Mouse (Mus musculus) left cerebral cortex, adult 11 months (tissue): Measurements from ENCODE around the gene H3f3a.

Experiments used
- DNase-seq: peaks from one replicate; pipeline ENCODE4 v3.0.0; 2022; ENCODE audit warnings: low spot score

The H3f3a gene

DNA sequence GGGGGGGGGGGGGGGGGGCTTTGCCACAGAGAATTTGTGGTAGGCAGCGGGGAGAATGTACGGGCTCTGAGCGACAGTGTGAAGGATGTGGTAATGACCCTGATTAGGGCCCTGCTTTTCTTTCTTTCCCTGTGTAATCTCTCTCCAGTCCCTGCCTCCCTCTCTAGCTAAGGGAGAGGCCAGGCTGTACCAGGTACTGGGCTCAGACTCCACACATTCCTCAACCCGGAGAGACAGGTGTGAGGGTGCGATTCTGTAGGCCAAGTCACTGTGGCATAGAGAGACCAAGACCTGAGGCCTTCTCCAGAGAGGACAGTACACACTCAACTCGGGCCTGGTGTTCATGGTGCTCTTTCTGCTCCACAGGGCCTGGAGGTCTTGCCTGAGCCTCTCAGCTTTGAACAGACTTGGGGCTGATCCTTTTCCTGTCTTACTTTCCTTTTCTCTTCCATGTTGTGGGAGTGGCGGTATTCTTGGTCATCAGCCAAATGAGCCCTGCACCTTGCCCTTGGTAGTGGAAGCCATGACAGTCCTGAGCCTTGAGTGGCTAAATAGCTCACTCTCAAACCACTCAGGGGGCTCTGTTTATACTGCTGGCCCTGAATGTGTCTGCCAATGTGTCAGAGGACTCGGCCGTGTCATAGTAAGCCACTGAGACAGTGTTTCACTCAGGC is 30.7 kb downstream of the H3f3a start:
- DNase-seq, result no peak

GRCm38 (mm10) chr1:180781250-180781649 is 32.5 kb downstream of the H3f3a start:
- no peak for DNase-seq

DNA sequence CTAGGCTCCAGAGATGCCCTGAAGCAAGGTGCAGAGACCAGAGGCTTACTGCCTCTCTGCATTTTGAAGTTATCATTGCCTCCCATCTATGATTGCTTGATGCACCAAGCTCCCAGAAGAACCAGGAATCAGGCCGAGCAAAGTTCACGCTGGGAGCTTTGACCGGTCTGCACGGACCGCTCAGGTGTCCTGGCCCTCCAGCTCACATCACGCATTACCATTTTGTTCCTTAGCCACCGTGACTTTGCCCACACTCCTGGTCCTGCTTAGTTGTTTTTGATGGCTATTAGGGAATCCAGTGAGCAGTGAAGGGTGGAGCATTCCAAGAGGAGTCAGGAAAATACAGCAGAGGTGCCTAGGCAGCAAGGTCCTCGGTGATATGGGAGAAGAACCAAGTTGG is 33.5 kb downstream of the H3f3a start:
- no peak for DNase-seq

GRCm38 (mm10) chr1:180778941-180779340 is 34.8 kb downstream of the H3f3a start:
- DNase-seq, result no peak

DNA sequence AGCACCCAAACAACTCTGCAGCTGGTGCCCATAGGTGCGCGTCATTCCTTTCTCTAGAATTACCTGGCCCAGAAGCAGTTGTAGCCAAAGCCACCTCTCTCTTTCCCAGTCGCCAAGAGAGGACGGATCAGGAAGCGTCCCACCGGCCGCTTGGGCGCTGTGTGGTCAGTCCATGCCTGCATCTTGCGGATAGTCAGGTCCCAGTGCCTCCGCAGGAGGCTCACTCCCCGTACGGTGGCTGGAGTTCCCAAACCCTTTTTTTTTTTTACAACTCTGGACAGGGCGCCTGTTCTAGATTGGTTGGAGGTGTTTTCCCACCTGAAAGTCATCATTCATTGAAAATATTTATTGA is 35.4 kb downstream of the H3f3a start:
- no peak for DNase-seq

DNA sequence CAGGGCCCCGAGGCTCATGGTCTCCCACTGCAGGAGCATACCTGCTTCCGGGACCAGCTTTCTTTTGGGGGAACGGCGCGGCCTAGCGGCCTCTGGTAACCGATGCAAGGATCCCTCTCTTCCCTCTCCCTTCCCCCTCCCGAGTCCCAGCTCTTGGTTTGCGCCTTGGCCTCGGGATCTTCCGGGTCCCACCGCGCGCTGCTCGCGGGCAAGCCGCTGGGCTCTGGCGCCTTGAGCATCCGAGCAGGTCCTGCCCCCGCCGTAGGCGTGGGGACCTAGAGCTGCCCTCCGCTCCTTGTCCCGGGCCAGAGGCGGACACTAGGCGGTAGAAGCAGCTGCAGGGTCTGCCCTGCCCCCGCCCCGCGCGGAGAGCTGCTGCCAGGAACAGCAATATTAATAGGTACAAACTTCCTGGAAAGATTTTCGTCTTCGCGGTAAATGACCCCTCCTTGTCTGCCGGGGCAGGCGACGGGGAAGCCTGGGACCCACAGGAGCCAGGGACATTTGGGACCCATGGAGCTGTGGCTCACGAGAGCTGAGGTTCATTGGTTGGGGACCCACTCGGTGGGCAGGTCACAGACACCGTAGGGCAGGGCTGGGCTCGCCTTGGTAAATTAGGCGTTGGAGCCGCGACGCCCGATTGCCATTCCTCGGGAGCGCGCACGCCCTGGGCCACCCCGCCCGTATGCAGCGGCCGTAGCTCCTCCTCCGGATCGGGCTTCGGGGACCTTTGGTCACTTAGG is 35.9 kb downstream of the H3f3a start:
- peak; percentile 72 for DNase-seq

DNA sequence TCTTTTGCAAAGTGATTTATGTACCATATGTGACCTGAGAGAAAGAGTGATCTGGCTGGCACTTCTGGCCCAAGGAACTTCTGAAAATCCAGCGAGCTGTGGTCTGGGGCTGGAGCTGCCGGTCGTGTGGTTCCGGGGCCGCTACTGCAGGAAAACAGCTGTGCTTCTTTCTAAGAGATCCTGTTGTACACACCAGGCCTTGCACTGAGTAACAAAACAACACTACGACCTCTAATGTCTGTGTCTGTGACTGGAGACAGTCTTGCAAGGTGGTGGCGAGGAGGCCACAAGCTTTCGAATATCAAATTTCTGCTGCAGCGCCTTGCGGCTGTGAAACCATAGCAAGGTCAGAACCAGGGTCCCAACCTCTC is 36.5 kb downstream of the H3f3a start:
- DNase-seq, result no peak

GRCm38 (mm10) chr1:180776494-180776893 is 37.2 kb downstream of the H3f3a start:
- no peak for DNase-seq

- no peak for DNase-seq
Measured at GRCm38 (mm10) chr1:180775849-180776493, 37.8 kb downstream of the H3f3a start.

DNA sequence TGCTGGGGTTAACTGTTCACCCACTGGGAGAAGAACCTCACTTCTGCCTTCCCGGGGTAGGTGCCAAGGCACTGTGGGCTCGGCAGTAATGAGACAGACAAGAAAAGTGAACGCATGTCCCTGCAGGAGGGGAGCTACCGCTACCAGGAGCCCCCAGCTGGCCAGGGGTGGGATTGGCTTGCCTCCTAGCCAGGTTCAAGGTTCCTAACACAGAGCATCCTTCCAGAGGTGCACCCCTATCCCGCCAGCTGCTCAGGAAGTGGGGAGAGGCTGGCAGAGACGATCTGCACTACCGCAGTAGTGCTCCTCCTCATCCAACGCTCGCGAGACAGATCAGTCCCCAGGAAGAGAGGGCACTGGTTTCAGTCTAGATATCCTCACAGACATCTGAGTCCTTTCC is 38.4 kb downstream of the H3f3a start:
- DNase-seq, result no peak

- no peak for DNase-seq
Measured at GRCm38 (mm10) chr1:180774664-180775063, 39.1 kb downstream of the H3f3a start.

DNA sequence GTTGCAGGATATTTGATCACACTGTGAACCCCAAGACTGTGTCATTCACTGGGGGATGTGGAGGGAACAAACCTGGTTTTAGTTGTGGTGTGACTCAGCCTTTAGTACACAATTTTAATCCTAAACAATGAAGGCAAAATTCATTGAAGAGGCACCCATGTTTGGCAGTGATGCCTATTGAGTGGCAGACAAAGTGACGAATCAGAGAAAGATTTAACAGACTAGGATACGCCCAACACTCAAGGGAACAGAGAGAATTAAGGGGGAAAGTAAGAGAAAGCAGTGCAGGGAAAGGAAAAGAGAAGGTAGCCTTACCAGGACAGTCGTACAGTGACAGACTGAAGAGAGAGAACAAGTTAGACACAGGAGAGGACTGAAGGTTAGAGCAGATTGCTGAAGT is 41.5 kb downstream of the H3f3a start:
- no peak for DNase-seq

DNA sequence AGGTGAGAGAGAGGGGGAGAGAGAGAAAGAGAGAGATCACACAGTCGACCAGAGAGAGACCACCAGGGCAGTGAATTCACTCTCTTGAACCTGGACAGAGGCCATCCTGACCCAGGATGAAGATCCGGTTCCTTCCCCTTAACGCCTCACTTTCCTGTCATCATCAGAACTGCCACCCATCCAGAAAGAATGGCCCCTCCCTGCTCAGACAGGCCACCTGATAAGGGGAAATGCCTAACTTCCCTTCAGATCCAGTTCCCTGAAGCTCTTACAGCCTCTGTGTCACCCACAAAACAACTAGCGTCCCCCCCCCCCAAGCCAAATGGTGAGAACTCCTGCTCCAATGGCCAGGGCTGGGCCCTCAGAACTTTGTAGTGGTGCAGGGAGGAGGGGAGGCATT is 42.0 kb downstream of the H3f3a start:
- DNase-seq, result no peak

DNA sequence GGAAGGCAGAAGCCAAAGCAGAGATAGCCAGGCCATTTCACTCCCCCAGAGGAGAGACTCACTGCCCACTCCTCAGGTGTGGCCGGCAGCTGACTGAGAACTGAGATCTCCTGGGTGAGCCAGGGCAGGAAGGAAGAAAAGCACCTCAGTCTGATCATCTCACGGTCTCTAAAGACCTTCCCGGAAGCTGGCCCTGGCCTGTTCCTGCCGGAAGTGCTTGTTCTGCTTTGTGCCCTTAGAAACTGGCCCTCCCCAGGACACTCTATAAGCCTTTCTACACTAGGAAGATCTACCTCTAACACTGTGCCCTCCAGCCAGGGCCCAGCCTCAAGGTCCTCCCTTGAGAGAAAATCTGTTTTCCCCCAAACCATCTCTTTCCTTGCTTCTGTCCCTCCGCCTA is 42.4 kb downstream of the H3f3a start:
- no peak for DNase-seq

GRCm38 (mm10) chr1:180768334-180769168 is 45.2 kb downstream of the H3f3a start:
- peak; percentile 45 for DNase-seq

DNA sequence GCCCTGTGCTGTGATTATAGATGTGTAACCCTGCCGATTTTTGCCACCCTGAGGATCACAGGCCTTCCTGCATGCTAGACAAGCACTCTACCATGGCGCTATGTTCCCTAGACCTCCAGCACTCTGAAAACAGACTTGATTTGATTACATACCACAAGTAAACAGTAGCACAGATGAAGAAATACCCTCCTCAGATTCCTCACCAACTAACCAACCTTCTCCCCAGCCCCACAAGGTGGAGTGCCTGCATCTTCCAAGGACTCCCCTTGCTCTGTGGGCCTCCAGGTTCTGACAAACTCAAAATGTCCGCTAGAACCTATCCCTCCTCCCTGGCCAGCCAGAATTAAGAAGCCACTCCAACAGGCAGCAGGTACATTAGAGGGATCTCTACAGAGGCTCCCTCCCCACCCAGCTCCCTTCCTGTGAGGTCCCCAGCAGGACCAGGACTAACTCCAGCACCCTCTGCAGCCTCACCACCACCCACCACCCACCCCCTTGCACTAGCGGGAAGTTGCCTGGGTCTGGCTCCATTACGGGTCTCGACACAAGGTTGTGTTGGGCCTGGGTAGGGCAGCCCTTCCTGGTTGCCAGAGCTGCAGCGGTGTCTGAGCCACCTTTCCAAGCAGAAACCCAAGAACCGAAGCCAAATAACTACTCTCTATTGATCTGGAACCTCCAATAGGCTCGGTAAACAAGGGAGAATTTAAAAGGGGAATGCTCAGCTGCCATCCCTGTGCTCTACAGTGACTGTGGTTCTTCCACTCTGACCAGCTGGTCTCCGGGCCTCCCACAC is 46.0 kb downstream of the H3f3a start:
- DNase-seq, result no peak

DNA sequence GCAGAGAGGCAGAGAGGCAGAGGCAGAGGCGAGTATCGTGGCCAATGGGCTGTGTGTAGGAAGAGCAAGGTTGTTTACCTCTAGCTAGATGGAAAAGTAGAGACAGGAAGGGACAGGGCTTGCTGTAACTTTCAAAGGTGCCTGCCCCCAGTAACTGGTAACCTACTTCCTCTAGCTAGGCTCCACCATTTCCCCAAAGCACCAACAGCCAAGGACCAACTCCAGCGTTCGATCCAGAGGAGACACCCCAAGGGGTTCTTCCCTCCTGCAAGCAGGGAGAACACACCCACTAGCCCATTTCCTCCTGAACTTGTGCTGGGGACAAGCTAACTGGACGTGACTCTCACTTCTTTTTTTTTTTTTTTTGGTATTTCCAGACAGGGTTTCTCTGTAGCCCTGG is 47.2 kb downstream of the H3f3a start:
- no peak for DNase-seq

DNA sequence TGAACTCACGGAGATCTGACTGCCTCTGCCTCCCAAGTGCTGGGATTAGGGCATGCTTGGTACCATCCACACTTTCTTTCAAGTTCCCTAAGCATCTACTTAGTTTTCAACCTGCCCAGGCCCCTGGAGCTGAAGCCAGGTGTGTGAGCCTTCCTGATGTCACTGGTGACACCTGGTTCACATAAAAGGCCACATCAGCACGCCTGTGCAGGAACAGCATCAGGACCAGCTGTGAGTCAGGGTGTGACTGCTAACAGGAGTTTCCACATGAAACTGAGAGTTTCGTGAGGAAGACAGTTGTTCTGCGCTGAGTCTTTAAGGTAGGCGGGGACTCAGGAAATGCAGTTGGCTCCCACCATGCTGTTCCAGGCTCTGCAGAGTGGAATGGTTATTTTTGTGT is 48.4 kb downstream of the H3f3a start:
- DNase-seq, result no peak

- DNase-seq, result peak; percentile 72
Measured at GRCm38 (mm10) chr1:180763828-180764227, 49.9 kb downstream of the H3f3a start.

DNA sequence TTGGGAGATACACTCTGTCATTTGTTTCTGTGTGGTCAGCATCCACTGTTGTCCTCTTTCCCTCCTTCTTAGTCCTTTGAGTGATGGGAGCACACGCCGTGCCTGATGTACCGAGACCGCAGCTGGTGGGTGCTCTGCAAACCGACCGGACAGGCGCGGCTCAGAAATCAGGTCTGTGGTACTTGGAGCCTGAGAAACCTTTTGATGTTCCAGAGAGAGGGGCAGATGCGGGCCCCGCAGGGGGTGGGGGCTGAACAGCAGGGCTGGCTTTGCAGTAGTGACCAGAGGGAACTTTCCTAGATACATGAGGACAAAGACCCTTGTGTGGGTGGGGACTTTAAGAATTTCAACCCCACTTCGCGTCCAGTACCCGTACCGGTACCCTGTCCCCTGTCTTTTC is 50.4 kb downstream of the H3f3a start:
- DNase-seq, result no peak

DNA sequence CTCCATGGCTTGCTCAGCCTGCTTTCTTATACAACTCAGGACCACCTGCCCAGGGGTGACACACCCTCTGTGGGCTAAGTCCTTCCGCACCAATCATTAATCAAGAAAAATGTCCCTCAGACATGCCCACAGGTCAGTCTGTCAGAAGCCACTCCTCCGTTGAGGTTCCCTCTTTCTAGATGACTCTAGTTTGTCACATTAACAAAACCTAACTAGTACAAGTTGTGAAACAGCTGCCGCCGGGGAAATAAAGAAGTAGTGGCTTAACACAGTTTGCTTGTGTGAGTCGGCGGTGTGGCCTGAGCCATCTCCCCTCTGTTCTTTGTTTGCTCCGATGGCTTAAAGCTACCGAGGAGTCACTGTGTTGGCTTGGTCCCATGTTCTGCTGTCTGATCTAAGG is 51.1 kb downstream of the H3f3a start:
- DNase-seq, result no peak

GRCm38 (mm10) chr1:180762180-180762579 is 51.6 kb downstream of the H3f3a start:
- DNase-seq, result no peak
